Mouse (Mus musculus) neural tube, embryonic 12.5 days (tissue): ENCODE data around the gene Ltc4s. TPM values are rescaled to one million over a fixed set of nuclear protein-coding genes. Genes with fewer than 3 reads are reported as not detected.

ENCODE experiments used
- ATAC-seq: fragments of 200-750 bp; cut with Nextera tagmentation; 2 replicates; pipeline ENCODE4 v1.8.0; 2017; ENCODE audit warnings: low read depth, mild to moderate bottlenecking, moderate TSS enrichment, moderate library complexity; ENCODE audit not compliant: low FRiP score
- H3K27ac ChIP-seq: fragments of 300-500 bp; sonication (generic); 2 replicates; pipeline ENCODE4 v1.5.1; 2016
- H3K27me3 ChIP-seq: fragments of 300-500 bp; sonication (generic); replicated peaks from 2 replicates; pipeline ENCODE4 v1.6.1; 2016; ENCODE audit warnings: mild to moderate bottlenecking
- H3K36me3 ChIP-seq: fragments of 300-500 bp; sonication (generic); 2 replicates; pipeline ENCODE4 v1.6.1; 2016; ENCODE audit warnings: mild to moderate bottlenecking
- H3K4me1 ChIP-seq: fragments of 300-500 bp; sonication (generic); 2 replicates; pipeline ENCODE4 v1.6.1; 2016
- H3K4me2 ChIP-seq: fragments of 300-500 bp; sonication (generic); replicated peaks from 2 replicates; pipeline ENCODE4 v1.6.1; 2016; ENCODE audit warnings: mild to moderate bottlenecking
- H3K4me3 ChIP-seq: fragments of 300-500 bp; sonication (generic); 2 replicates; pipeline ENCODE4 v1.5.1; 2016
- H3K9ac ChIP-seq: fragments of 300-500 bp; sonication (generic); 2 replicates; pipeline ENCODE4 v1.6.1; 2016; ENCODE audit warnings: mild to moderate bottlenecking
- H3K9me3 ChIP-seq: fragments of 300-500 bp; sonication (generic); 2 replicates; pipeline ENCODE4 v1.6.1; 2016; ENCODE audit warnings: mild to moderate bottlenecking
- WGBS: fragments of 180-500 bp; shearing (Covaris S2); methylation state at CpG from one replicate; pipeline ENCODE4 v1.1.7; 2016; 5-methylcytosine and 5-hydroxymethylcytosine counted together
- polyA plus RNA-seq: library from polyadenylated mRNA; unstranded; fragments of >200 nt; fragmentation: Nextera tagmentation; extraction: Ambion mirVana; gene quantifications from 2 replicates; pipeline ENCODE4 v1.2.1, GENCODE M21; 2016

Ltc4s gene
- polyA plus RNA-seq, result 0.32 and 1.4 TPM in 2 replicates

- peak within 1 kb of the TSS; percentile 52; the same call in 1 of the 2 replicates for H3K4me3 ChIP-seq
- peak within 1 kb of the TSS; percentile 95 for H3K4me2 ChIP-seq
- H3K27ac ChIP-seq, result no peak within 1 kb of the TSS
- peaks cover 10% of the 10 kb centered on the region for H3K4me1 ChIP-seq
- H3K9ac ChIP-seq, result 0 out of 2 replicates have a peak within 1 kb of the TSS, but pooled peaks have one; percentile 49
- H3K27me3 ChIP-seq, result peaks cover 34% of the 10 kb centered on the region
- 38% methylated on average over 10 of the region's 10 CpGs for WGBS
- no peaks in the 10 kb centered on the region for H3K9me3 ChIP-seq
- no peak for ATAC-seq
- peaks cover 19% of the 10 kb centered on the region for H3K36me3 ChIP-seq
Measured at GRCm38 (mm10) chr11:50238324-50238723, at the start of gene Ltc4s. Ltc4s (minus strand) TSS chr11:50238616.

GRCm38 (mm10) chr11:50286428-50286827 is 48.0 kb upstream of the Ltc4s start:
- 92% methylated on average over 1 of the region's 1 CpGs for WGBS
- no peak overlapping the region for H3K27ac ChIP-seq
- H3K9me3 ChIP-seq, result no peaks in the 10 kb centered on the region

GRCm38 (mm10) chr11:50285696-50286095 is 47.3 kb upstream of the Ltc4s start:
- Histone ChIP-seq H3K9ac (no peak overlapping the region), H3K9me3 (no peaks in the 10 kb centered on the region), H3K4me3 (no peak overlapping the region), H3K36me3 (peaks cover 9% of the 10 kb centered on the region; the same call in 1 of the 2 replicates), H3K4me2 (no peak overlapping the region), H3K27ac (no peak overlapping the region), H3K27me3 (no peaks in the 10 kb centered on the region), H3K4me1 (peaks cover 11% of the 10 kb centered on the region)
- 96% methylated on average over 7 of the region's 7 CpGs for WGBS
- no peak for ATAC-seq

More at GRCm38 (mm10) chr11:50286428-50286827, 48.0 kb upstream of the Ltc4s start:
- no peak for ATAC-seq
- no peak overlapping the region for H3K4me3 ChIP-seq
- H3K27me3 ChIP-seq, result no peaks in the 10 kb centered on the region
- H3K36me3 ChIP-seq, result peaks cover 6% of the 10 kb centered on the region; the same call in 1 of the 2 replicates
- no peak overlapping the region for H3K4me2 ChIP-seq
- H3K9ac ChIP-seq, result no peak overlapping the region
- H3K4me1 ChIP-seq, result peaks cover 11% of the 10 kb centered on the region

- 91% methylated on average over 5 of the region's 5 CpGs for WGBS
- no peaks in the 10 kb centered on the region for H3K27me3 ChIP-seq
- H3K4me3 ChIP-seq, result no peak overlapping the region
- no peak for ATAC-seq
- H3K9ac ChIP-seq, result no peak overlapping the region
- H3K9me3 ChIP-seq, result no peaks in the 10 kb centered on the region
- H3K36me3 ChIP-seq, result peaks cover 12% of the 10 kb centered on the region; the same call in 1 of the 2 replicates
- no peak overlapping the region for H3K4me2 ChIP-seq
- no peak overlapping the region for H3K27ac ChIP-seq
- H3K4me1 ChIP-seq, result peaks cover 8% of the 10 kb centered on the region
Measured at GRCm38 (mm10) chr11:50285263-50285662, 46.8 kb upstream of the Ltc4s start.

- Histone ChIP-seq H3K9ac (no peak overlapping the region), H3K4me2 (no peak overlapping the region), H3K9me3 (no peaks in the 10 kb centered on the region), H3K36me3 (peaks cover 14% of the 10 kb centered on the region; the same call in 1 of the 2 replicates), H3K27me3 (no peaks in the 10 kb centered on the region), H3K27ac (no peak overlapping the region), H3K4me1 (no peaks in the 10 kb centered on the region), H3K4me3 (no peak overlapping the region)
- no peak for ATAC-seq
- WGBS, result 76% methylated on average over 1 of the region's 1 CpGs
Measured at GRCm38 (mm10) chr11:50280053-50280452, 41.6 kb upstream of the Ltc4s start.

DNA sequence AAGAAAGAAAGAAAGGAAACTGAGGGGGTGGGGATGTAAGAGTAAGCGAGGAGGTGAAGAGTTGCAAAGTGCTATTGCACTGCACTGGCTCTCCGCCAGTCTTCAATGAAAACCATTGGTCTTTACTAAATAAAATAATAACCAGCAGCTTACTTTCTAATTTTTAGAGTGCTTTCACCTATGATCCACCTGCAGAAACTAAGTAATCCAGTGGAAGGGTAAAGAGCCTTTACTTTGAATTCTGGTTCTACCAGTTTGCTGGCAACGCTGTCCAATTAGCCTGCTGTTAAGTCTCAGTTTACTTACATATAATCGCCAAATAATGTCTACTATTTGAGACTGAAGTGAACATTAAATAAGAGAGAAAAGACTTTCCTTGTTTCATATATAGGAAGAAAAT is 40.6 kb upstream of the Ltc4s start:
- no peak overlapping the region for H3K9ac ChIP-seq
- H3K36me3 ChIP-seq, result peaks cover 14% of the 10 kb centered on the region; the same call in 1 of the 2 replicates
- no peak overlapping the region for H3K27ac ChIP-seq
- H3K4me3 ChIP-seq, result no peak overlapping the region
- no peak overlapping the region for H3K4me2 ChIP-seq
- 95% methylated on average over 4 of the region's 4 CpGs for WGBS
- no peaks in the 10 kb centered on the region for H3K9me3 ChIP-seq
- ATAC-seq, result no peak
- H3K4me1 ChIP-seq, result no peaks in the 10 kb centered on the region
- H3K27me3 ChIP-seq, result no peaks in the 10 kb centered on the region

DNA sequence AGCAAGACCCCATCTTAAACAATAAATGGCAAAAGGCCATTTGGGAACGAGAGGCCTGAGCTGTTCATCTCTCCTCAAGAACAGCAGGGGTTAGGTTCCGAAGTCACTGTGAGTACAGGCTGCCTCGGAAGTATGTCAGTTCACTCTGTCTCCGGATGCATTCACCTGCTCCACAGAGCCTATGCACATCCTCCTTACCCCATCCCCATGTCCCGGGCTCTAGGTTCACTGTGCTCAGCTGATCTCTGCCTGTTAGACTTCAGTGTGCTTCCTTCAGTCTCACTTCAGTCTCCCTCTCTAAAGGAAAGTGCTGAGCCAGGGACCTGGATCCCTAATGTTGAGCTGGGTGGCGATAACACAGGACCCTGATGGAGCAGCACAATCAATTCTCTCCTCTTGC is 39.3 kb upstream of the Ltc4s start:
- Histone ChIP-seq H3K4me2 (no peak overlapping the region), H3K27ac (no peak overlapping the region), H3K27me3 (no peaks in the 10 kb centered on the region), H3K9me3 (no peaks in the 10 kb centered on the region), H3K4me3 (no peak overlapping the region), H3K36me3 (peaks cover 14% of the 10 kb centered on the region; the same call in 1 of the 2 replicates), H3K9ac (no peak overlapping the region), H3K4me1 (no peaks in the 10 kb centered on the region)
- no peak for ATAC-seq
- WGBS, result 89% methylated on average over 6 of the region's 6 CpGs

- no peak overlapping the region for H3K4me3 ChIP-seq
- no peaks in the 10 kb centered on the region for H3K27me3 ChIP-seq
- ATAC-seq, result no peak
- H3K4me1 ChIP-seq, result no peaks in the 10 kb centered on the region
- H3K9ac ChIP-seq, result no peak overlapping the region
- no peaks in the 10 kb centered on the region for H3K9me3 ChIP-seq
- no peak overlapping the region for H3K4me2 ChIP-seq
- H3K36me3 ChIP-seq, result peaks cover 14% of the 10 kb centered on the region; the same call in 1 of the 2 replicates
- H3K27ac ChIP-seq, result no peak overlapping the region
Measured at GRCm38 (mm10) chr11:50277025-50277424, 38.6 kb upstream of the Ltc4s start.

DNA sequence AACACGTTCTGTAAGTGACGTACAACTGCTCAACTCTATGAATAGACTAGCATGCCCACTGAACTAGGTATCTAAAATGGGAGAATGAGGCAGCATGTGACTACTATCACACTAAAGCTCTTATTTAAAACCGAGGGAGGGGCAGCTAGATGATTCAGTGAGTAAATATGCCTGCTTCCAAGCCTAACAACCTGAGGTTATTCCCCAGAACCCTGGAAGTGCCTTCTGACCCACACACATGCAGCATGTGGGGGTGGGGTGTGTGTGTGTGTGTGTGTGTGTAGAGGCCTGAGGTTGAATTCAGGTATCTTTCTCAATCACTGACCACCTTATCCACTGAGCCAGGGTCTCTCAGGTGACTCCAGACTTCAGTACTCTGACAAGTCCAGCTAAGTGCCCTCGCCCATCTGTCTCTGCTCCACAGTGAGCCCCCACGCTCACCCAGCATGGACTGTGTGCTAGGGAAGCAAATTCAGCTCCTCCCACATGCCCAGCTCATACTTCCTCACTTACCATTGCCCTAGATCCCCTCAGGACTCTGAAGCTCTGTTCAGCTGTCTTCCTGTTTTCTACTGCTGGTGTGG is 37.2 kb upstream of the Ltc4s start:
- no peak for ATAC-seq
- Histone ChIP-seq H3K4me1 (no peaks in the 10 kb centered on the region), H3K9me3 (no peaks in the 10 kb centered on the region), H3K4me2 (no peak overlapping the region), H3K9ac (no peak overlapping the region), H3K27ac (no peak overlapping the region), H3K36me3 (peaks cover 11% of the 10 kb centered on the region; the same call in 1 of the 2 replicates), H3K4me3 (no peak overlapping the region), H3K27me3 (no peaks in the 10 kb centered on the region)
- WGBS, result 89% methylated on average over 5 of the region's 5 CpGs

- Histone ChIP-seq H3K27me3 (no peaks in the 10 kb centered on the region), H3K9ac (no peak overlapping the region), H3K4me3 (no peak overlapping the region), H3K4me1 (no peaks in the 10 kb centered on the region), H3K36me3 (peaks cover 6% of the 10 kb centered on the region; the same call in 1 of the 2 replicates), H3K27ac (no peak overlapping the region), H3K4me2 (no peak overlapping the region), H3K9me3 (no peaks in the 10 kb centered on the region)
- WGBS, result 96% methylated on average over 2 of the region's 2 CpGs
- no peak for ATAC-seq
Measured at GRCm38 (mm10) chr11:50275077-50275476, 36.7 kb upstream of the Ltc4s start.

DNA sequence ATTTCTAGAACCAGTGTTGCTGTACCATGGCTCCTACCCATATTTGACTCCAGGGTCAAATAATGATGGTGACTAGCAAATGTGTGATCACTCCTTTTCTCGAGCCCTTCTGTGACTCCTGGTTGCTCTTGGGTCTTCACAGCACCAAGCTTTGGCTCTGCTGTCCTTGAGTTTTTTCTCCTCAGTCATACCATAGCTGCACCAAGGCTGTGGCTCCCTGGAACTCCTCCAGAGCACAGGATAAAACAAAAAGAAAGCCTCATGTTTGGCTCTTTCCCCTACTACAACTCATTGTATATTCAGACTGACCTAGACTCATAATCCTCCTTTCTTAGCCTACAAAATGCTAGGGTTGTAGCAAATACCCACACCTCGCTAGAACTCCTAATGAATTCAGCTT is 34.4 kb upstream of the Ltc4s start:
- H3K27ac ChIP-seq, result no peak overlapping the region
- WGBS, result 89% methylated on average over 2 of the region's 2 CpGs
- peaks cover 3% of the 10 kb centered on the region; the same call in 1 of the 2 replicates for H3K36me3 ChIP-seq
- no peak for ATAC-seq
- H3K4me1 ChIP-seq, result no peaks in the 10 kb centered on the region
- H3K4me3 ChIP-seq, result no peak overlapping the region
- no peaks in the 10 kb centered on the region for H3K9me3 ChIP-seq
- H3K4me2 ChIP-seq, result no peak overlapping the region
- no peaks in the 10 kb centered on the region for H3K27me3 ChIP-seq
- H3K9ac ChIP-seq, result no peak overlapping the region

GRCm38 (mm10) chr11:50269885-50270284 is 31.5 kb upstream of the Ltc4s start:
- H3K27me3 ChIP-seq, result no peaks in the 10 kb centered on the region
- no peak overlapping the region for H3K4me3 ChIP-seq
- H3K4me2 ChIP-seq, result no peak overlapping the region
- H3K9ac ChIP-seq, result no peak overlapping the region
- 94% methylated on average over 1 of the region's 1 CpGs for WGBS
- H3K9me3 ChIP-seq, result no peaks in the 10 kb centered on the region
- no peaks in the 10 kb centered on the region for H3K4me1 ChIP-seq
- no peak for ATAC-seq
- H3K36me3 ChIP-seq, result peaks cover 23% of the 10 kb centered on the region
- H3K27ac ChIP-seq, result no peak overlapping the region

GRCm38 (mm10) chr11:50269163-50269562 is 30.7 kb upstream of the Ltc4s start:
- WGBS, result 87% methylated on average over 2 of the region's 2 CpGs
- Histone ChIP-seq H3K9ac (no peak overlapping the region), H3K27me3 (no peaks in the 10 kb centered on the region), H3K9me3 (no peaks in the 10 kb centered on the region), H3K27ac (no peak overlapping the region), H3K4me2 (no peak overlapping the region), H3K4me1 (no peaks in the 10 kb centered on the region), H3K4me3 (no peak overlapping the region), H3K36me3 (peaks cover 30% of the 10 kb centered on the region)
- ATAC-seq, result no peak
